Mouse (Mus musculus): Measurements from ENCODE around the gene Ube2e2.
A peak's percentile ranks its signal among the peaks of the same experiment; 100 is the strongest.
"Not testable (repeated sequence)": the region's sequence is repeated elsewhere in the genome, so short reads cannot be mapped to it uniquely, and the experiment has no call there.

Ube2e2 gene

GRCm38 (mm10) chr14:18754001-18754400 is 140.1 kb downstream of the Ube2e2 start:
- no peak for DNase-seq (ENCODE audit: low spot score in 2 of 2)

GRCm38 (mm10) chr14:18731154-18731553 is 162.9 kb downstream of the Ube2e2 start:
- peak; percentile 39 to 71 for DNase-seq (ENCODE audit: low spot score in 2 of 2)

- no peak for DNase-seq (ENCODE audit: low spot score in 2 of 2)
Measured at GRCm38 (mm10) chr14:18720601-18721591, 173.2 kb downstream of the Ube2e2 start.

GRCm38 (mm10) chr14:18716970-18717369 is 177.1 kb downstream of the Ube2e2 start:
- DNase-seq (ENCODE audit: low spot score in 2 of 2) = no peak

- no peak for DNase-seq (ENCODE audit: low spot score in 2 of 2)
Measured at GRCm38 (mm10) chr14:18715529-18715928, 178.5 kb downstream of the Ube2e2 start.

- no peak for DNase-seq (ENCODE audit: low spot score in 2 of 2)
Measured at GRCm38 (mm10) chr14:18697662-18698225, 196.3 kb downstream of the Ube2e2 start.

- not testable (repeated sequence) for DNase-seq (ENCODE audit: low spot score in 2 of 2)
Measured at GRCm38 (mm10) chr14:18696418-18696817, 197.6 kb downstream of the Ube2e2 start.

- no peak for DNase-seq (ENCODE audit: low spot score in 2 of 2)
Measured at GRCm38 (mm10) chr14:18678121-18678836, 215.8 kb downstream of the Ube2e2 start.

GRCm38 (mm10) chr14:18670712-18671111 is 223.4 kb downstream of the Ube2e2 start:
- DNase-seq (ENCODE audit: low spot score in 2 of 2) = no peak

- no peak for DNase-seq (ENCODE audit: low spot score in 2 of 2)
Measured at GRCm38 (mm10) chr14:18669301-18669935, 224.6 kb downstream of the Ube2e2 start.

- not testable (repeated sequence) for DNase-seq (ENCODE audit: low spot score in 2 of 2)
Measured at GRCm38 (mm10) chr14:18668309-18668708, 225.8 kb downstream of the Ube2e2 start.

- no peak for DNase-seq (ENCODE audit: low spot score in 2 of 2)
Measured at GRCm38 (mm10) chr14:18667755-18668154, 226.3 kb downstream of the Ube2e2 start.

GRCm38 (mm10) chr14:18666251-18666650 is 227.8 kb downstream of the Ube2e2 start:
- DNase-seq (ENCODE audit: low spot score in 2 of 2) = no peak

- DNase-seq (ENCODE audit: low spot score in 2 of 2) = no peak
Measured at GRCm38 (mm10) chr14:18665267-18666024, 228.6 kb downstream of the Ube2e2 start.

- DNase-seq (ENCODE audit: low spot score in 2 of 2) = no peak
Measured at GRCm38 (mm10) chr14:18663666-18664065, 230.4 kb downstream of the Ube2e2 start.

- DNase-seq (ENCODE audit: low spot score in 2 of 2) = no peak
Measured at GRCm38 (mm10) chr14:18657777-18658753, 236.0 kb downstream of the Ube2e2 start.

GRCm38 (mm10) chr14:18649123-18649675 is 244.9 kb downstream of the Ube2e2 start:
- DNase-seq (ENCODE audit: low spot score in 2 of 2) = no peak

GRCm38 (mm10) chr14:18641656-18642055 is 252.4 kb downstream of the Ube2e2 start:
- no peak for DNase-seq (ENCODE audit: low spot score in 2 of 2)

- no peak for DNase-seq (ENCODE audit: low spot score in 2 of 2)
Measured at GRCm38 (mm10) chr14:18638753-18639456, 255.2 kb downstream of the Ube2e2 start.
